Mouse (Mus musculus): ENCODE data around the gene Gas8.
"Not testable (repeated sequence)": the region's sequence is repeated elsewhere in the genome, so short reads cannot be mapped to it uniquely, and the experiment has no call there.

Gene Gas8

GRCm38 (mm10) chr8:123514781-123515539, 3.7 kb upstream of the Gas8 start, which contains the start of gene Dbndd1:
Gene Dbndd1, minus strand, starts transcription at chr8:123515463.
- DNase-seq (ENCODE audit: low spot score in 2 of 2) = peak in 1 of 2 experiments; percentile 65

DNA sequence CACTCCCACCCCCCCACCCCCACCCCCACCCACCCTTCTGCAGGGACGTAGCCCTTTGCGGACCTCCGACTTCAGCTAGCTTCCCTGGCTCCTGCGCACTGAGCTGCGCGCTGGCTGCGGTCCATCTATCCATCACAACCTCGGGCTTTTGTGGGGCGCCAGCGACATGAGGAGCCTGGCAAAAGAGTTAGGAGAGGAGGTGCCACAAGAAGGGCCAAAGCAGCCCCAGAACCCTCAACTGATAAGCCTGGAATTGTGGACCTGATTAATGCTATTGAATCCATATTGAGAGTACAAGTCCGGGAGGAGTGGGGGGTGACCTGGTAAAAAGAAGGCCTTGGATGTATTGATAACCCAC, 3.1 kb upstream of the Gas8 start:
- DNase-seq (ENCODE audit: low spot score in 2 of 2) = no peak

DNA sequence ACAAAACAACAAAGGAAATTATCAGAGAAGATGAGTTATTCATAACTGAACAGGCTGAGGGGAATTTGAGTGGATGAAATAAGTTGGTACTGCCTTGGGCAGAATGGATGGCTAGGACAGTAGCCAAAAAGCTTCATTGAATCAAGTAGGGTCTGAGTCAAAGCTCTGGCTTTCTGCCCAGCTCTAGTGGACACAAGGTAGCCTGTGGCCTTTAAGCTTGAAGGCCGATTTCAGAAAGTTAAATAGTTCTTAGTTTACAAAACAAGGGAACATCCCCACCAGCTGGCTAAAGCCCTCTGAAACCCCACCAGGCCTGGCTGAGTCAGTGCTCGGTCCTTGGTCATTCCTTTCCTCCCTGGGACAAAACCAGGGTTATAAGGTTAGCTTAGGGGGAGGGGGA, 2.0 kb upstream of the Gas8 start:
- DNase-seq (ENCODE audit: low spot score in 2 of 2) = no peak

DNA sequence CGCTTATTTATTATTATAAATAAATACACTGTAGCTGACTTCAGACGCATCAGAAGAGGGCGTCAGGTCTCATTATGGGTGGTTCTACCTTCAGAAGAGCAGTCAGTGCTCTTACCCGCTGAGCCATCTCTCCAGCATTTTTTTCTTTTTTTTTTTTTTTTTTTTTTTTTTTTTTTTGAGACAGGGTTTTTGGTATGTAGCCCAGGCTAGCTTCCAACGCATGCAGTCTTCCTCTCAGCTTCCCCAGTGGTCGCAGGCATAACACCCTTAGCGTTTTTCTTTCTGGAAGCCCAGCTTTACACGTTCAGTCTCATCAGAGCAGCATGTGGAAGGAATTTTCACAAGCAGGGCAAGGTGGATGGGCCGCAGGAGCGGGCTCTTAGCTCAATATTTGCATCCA, 462 bp upstream of the Gas8 start:
- DNase-seq (ENCODE audit: low spot score in 2 of 2) = no peak

- not testable (repeated sequence) for DNase-seq (ENCODE audit: low spot score in 2 of 2)
Observed at GRCm38 (mm10) chr8:123520048-123520447, 1.4 kb downstream of the Gas8 start.

GRCm38 (mm10) chr8:123527720-123528489, 9.3 kb downstream of the Gas8 start:
- DNase-seq (ENCODE audit: low spot score in 2 of 2) = no peak

DNA sequence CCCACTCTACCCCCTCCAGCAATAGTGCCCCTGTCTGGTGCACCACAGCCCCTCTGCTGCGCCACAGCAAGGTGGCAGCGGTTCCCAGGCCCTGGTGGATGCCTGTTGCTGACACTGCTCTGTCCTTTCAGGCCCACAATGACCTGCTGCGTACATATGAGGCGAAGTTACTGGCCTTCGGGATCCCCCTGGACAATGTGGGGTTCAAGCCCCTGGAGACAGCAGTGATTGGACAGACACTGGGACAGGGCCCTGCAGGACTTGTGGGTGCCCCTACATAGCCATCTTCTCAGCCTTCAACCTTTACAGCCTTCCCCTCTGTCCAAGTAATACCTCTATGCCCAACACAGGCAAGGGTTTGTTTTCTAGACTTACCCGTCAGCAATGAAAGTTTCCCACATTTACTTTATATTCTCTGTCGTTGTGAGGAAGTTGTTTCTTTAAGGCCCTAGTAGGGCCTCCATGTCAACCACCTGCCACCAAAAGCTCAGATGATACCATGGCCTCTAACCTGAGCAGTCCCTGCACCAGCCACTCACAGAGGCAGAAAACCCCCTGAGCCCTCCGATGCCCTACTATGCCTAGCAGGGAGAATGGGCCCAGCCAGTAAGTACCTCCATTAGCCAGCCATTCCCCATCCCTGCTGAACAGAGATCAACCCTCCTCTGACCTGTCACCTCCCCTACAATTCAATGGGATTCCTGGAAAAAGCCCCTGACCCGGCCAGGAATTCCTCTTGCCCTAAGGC, 17.8 kb downstream of the Gas8 start:
- DNase-seq (ENCODE audit: low spot score in 2 of 2) = no peak

DNA sequence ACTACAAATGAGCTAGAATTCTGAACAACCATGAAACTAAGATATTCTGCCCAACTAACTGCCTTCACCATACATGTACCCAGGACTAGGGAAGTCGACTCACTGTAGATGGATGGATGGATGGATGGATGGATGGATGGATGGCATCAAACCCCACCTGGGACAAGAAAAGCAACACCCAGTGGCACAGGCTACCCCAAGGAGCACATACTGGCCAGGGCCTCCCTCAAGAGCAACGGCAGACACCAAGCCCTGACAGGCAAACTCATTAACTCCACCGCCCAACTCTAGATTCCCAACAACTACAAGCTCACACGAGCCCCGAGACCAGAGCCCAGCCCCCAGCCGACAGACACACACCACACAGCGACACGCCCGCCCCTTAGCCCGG, 18.4 kb downstream of the Gas8 start:
- no peak for DNase-seq (ENCODE audit: low spot score in 2 of 2)

DNA sequence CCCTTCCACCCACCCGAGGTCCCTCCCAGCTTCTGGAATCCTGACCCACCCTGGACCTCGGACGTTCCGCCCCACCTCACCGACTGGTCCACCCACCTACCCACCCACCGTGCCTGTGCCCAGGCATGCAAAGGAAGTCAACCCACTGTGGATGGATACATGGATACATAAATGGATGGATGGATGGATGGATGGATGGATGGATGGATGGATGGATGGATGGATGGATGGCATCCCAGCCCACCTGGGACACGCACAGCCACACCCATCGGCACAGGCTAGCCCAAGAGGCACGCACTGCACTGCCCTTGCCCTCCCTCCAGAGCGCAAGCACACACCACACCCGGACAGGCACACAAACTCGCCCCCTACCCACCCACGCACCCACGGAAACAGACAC, 19.0 kb downstream of the Gas8 start:
- peak in 1 of 2 experiments; percentile 55 for DNase-seq (ENCODE audit: low spot score in 2 of 2)

GRCm38 (mm10) chr8:123564221-123564620, 45.6 kb downstream of the Gas8 start:
- DNase-seq (ENCODE audit: low spot score in 2 of 2) = not testable (repeated sequence)

DNA sequence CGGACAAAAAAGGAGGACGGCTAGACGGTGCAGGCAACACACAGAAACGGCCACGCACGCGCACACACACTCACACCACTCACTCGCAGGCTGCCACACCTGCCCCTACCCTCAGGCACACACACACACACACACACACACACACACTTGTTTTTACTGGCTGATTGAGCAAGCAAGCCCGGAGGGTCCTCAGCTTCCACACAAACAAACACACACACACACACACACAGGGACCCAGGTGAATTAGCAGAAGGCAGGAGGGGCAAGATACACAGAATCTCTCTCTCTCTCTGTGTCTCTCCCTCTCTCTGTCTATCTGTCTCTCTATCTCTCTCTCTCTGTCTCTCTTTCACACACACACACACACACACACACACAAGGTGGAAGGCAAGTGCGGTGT, 56.8 kb downstream of the Gas8 start:
- peak; percentile 6 to 21 for DNase-seq (ENCODE audit: low spot score in 2 of 2)

All from cerebellum, postnatal 4 days (tissue).